Mouse (Mus musculus): ENCODE data around the gene Ankrd42. TPM values are rescaled to one million over a fixed set of nuclear protein-coding genes. Genes with fewer than 3 reads are reported as not detected.

Ankrd42 gene
- total RNA-seq, 2 experiments from 2014 or later: 18.6 to 19.8 TPM

- Histone ChIP-seq H3K27ac (no peak overlapping the region), H3K4me3 (no peak overlapping the region)
- DNase-seq (ENCODE audit: low spot score in 2 of 2): no peak
- TF ChIP-seq CTCF (conservative IDR thresholded peaks at IDR 0.05): no peak
Measured at GRCm38 (mm10) chr7:92550248-92550989, 86.5 kb downstream of the Ankrd42 start.

GRCm38 (mm10) chr7:92546763-92547162, 90.2 kb downstream of the Ankrd42 start:
- no peak for DNase-seq (ENCODE audit: low spot score in 2 of 2)
- H3K27ac ChIP-seq: no peak overlapping the region
- TF ChIP-seq CTCF (conservative IDR thresholded peaks at IDR 0.05): no peak
- H3K4me3 ChIP-seq: no peak overlapping the region

GRCm38 (mm10) chr7:92532351-92533036, 104.4 kb downstream of the Ankrd42 start:
- Histone ChIP-seq H3K4me3 (no peak overlapping the region), H3K27ac (peak overlapping the region; percentile 73)
- DNase-seq (ENCODE audit: low spot score in 2 of 2): peak in 1 of 2 experiments; percentile 9
- TF ChIP-seq CTCF (conservative IDR thresholded peaks at IDR 0.05): no peak

Other genes starting within 250 kb of the Ankrd42 start
- gene Ccdc90b, start 76.0 kb downstream of the Ankrd42 start, total RNA-seq (2021): 10 to 100 TPM; 14.4 to 16.5 TPM
- 10 to 100 TPM; 59.0 to 67.0 TPM for gene Pcf11, start 32.8 kb upstream of the Ankrd42 start, total RNA-seq (2021)
- gene Rab30, start 104.5 kb upstream of the Ankrd42 start, total RNA-seq (2021): 10 to 100 TPM; 41.2 to 47.2 TPM
- under 1 TPM; 0.69 to 0.79 TPM for gene Ddias, start 237.1 kb upstream of the Ankrd42 start, total RNA-seq (2021)
- gene Prcp, start 237.3 kb upstream of the Ankrd42 start, total RNA-seq (2021): 1 to 10 TPM; 5.9 to 7.9 TPM